Mouse (Mus musculus) E14TG2a.4 (cell line): ENCODE measurements at regions not wholly inside any gene's neighbourhood (a gene's known extent, or its start where the extent isn't known, plus 50 kb on each side); places are given as distances from the start of the nearest gene placed in this dataset.
"Not testable (repeated sequence)": the region's sequence is repeated elsewhere in the genome, so short reads cannot be mapped to it uniquely, and the experiment has no call there.

ENCODE experiments used
- H3K27me3 ChIP-seq: 2 replicates; pipeline ENCODE4 v1.6.1; 2014; ENCODE audit warnings: low read length, control low read depth; ENCODE audit not compliant: insufficient read depth
- H3K36me3 ChIP-seq: 2 replicates; pipeline ENCODE4 v1.6.1; 2014; ENCODE audit warnings: low read length, control low read depth; ENCODE audit not compliant: insufficient read depth
- H3K4me1 ChIP-seq: replicated peaks from 2 replicates; pipeline ENCODE4 v1.6.1; 2014; ENCODE audit warnings: low read depth, low read length, control low read depth
- H3K4me3 ChIP-seq: replicated peaks from 2 replicates; pipeline ENCODE4 v1.5.1; 2014; ENCODE audit warnings: mild to moderate bottlenecking, low read length
- H3K9me3 ChIP-seq: 2 replicates; pipeline ENCODE4 v1.6.1; 2014; ENCODE audit warnings: low read length, control low read depth
- CTCF ChIP-seq: conservative IDR thresholded peaks from 2 replicates; pipeline ENCODE4 v1.5.1; 2014; ENCODE audit warnings: low read length
- NANOG ChIP-seq: IDR thresholded peaks from 2 replicates; pipeline ENCODE4 v1.6.1; 2014; ENCODE audit warnings: borderline replicate concordance, low read length, mixed read lengths
- POU5F1 ChIP-seq: IDR thresholded peaks from 2 replicates; pipeline ENCODE4 v1.6.1; 2014; ENCODE audit warnings: low read length, borderline replicate concordance

- no peaks in the 10 kb centered on the region for H3K4me1 ChIP-seq
- H3K27me3 ChIP-seq = no peaks in the 10 kb centered on the region
- H3K9me3 ChIP-seq = no peaks in the 10 kb centered on the region
- H3K36me3 ChIP-seq = no peaks in the 10 kb centered on the region
- TF ChIP-seq CTCF (peak; percentile 28), NANOG (no peak), POU5F1 (no peak)
- no peak overlapping the region for H3K4me3 ChIP-seq
Measured at GRCm38 (mm10) chr2:107945837-107946451, 655.5 kb downstream of the Kcna4 start.

- not testable (repeated sequence) for H3K27me3 ChIP-seq, H3K4me1 ChIP-seq, H3K4me3 ChIP-seq, H3K36me3 ChIP-seq
- H3K9me3 ChIP-seq = peaks cover 47% of the 10 kb centered on the region
Measured at GRCm38 (mm10) chr2:107955608-107956127, 665.2 kb downstream of the Kcna4 start.

DNA sequence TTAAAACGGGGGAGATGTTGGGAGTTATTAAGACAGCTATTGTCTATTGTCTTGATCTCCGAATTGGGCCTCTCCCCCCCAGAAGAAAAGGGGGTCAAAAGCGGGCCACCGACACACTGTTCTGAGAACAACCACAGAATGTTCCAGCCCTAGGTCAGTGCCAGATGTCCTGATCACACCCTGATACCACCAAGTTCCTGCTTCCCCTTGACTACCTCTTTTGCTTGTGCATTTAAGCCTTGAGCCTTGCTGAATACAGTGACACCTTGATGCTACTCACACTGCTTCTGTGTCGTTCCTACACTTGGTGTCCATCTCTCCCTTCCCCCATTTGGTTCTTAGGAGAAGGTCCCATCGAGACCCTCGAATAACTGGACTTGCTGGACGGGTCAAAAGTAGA lies 673.5 kb downstream of the Kcna4 start:
- not testable (repeated sequence) for H3K27me3 ChIP-seq, H3K4me1 ChIP-seq, H3K4me3 ChIP-seq, H3K36me3 ChIP-seq
- peaks cover 24% of the 10 kb centered on the region for H3K9me3 ChIP-seq

DNA sequence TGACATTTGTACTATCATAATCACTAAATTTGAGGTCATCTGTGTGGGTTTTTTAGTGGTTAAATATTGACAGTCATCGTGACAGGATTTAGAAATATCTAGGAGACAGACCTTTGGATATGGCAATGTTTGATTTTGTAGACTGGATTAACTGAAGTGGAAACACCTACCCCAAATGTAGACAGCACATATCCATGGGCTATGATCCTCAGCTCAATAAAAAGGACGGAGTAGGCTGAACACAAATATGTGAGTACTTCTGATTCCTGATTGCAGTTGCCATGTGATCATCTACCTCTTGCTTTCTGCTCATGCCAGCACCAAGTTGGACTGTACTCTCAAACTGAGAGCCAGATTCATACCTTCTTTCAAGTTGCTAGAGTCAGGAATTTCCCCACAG lies 674.4 kb downstream of the Kcna4 start:
- Histone ChIP-seq H3K9me3 (peaks cover 15% of the 10 kb centered on the region), H3K4me1 (no peaks in the 10 kb centered on the region), H3K27me3 (no peaks in the 10 kb centered on the region), H3K4me3 (no peak overlapping the region), H3K36me3 (no peaks in the 10 kb centered on the region)
- TF ChIP-seq CTCF (no peak), POU5F1 (no peak), NANOG (no peak)

GRCm38 (mm10) chr2:107965336-107966306 lies 675.2 kb downstream of the Kcna4 start:
- no peak for TF ChIP-seq CTCF
- no peak for TF ChIP-seq POU5F1
- TF ChIP-seq NANOG = no peak
- H3K27me3 ChIP-seq = no peaks in the 10 kb centered on the region
- no peaks in the 10 kb centered on the region for H3K4me1 ChIP-seq
- H3K36me3 ChIP-seq = no peaks in the 10 kb centered on the region
- H3K4me3 ChIP-seq = no peak overlapping the region
- H3K9me3 ChIP-seq = peaks cover 12% of the 10 kb centered on the region

DNA sequence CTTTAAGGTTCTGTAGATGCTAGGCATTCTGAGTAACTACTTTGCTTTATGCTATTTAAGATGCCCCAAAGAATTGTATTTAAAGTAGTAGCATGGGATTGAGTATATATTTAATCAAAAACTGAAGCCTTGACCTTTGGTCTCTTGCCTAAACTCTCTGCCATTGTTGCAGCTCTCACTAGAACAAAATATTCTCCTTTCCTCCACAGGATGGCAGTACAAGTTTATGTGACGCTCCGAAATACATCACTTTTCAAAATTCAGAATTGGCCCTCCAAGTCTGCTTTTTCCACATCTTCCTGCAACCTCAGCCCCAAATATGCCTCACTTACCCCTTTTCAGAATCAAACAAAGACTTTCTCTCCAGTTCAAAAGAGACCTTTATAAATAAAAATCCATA lies 678.1 kb downstream of the Kcna4 start:
- no peaks in the 10 kb centered on the region for H3K27me3 ChIP-seq
- no peaks in the 10 kb centered on the region for H3K4me1 ChIP-seq
- no peak overlapping the region for H3K4me3 ChIP-seq
- H3K36me3 ChIP-seq = no peaks in the 10 kb centered on the region
- TF ChIP-seq POU5F1 (no peak), CTCF (no peak), NANOG (no peak)
- H3K9me3 ChIP-seq = peaks cover 2% of the 10 kb centered on the region

DNA sequence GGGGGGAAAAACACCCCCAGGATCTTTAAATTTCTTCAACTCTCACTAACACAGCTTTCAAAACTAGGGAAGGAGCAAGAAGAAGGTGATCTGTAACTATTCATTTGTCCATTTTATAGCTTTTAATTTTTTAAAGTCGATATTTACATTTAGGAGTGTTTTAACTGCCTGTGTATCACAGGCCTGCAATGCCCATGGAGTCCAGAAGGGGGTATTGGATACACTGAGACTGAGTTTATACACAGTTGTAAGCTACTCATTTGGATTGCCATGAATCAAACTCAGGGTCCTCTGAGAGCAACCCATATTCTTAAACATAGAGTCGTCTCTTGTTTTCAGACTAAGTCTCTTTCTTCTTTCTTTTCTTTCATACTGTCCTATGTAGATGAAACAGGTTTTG lies 679.1 kb downstream of the Kcna4 start:
- no peaks in the 10 kb centered on the region for H3K36me3 ChIP-seq

DNA sequence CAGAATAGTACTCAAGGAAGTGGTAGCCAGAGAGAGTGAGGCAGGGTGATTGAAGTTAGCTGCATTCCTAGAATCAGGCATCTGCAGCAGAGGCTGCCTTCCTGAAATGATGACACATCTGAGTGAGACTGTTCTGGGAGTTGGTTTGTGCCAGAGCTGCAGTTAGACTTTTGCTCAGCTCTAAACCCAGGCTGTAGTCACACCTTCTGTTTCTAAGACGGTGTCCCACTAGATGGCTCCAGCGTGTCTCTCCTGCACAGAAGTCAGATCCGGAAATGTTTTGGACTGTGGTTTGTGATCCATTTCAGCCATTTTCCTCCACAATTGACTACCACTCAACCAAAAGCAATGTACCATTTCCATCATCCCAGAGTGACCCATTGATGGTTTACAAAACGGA lies 683.1 kb downstream of the Kcna4 start:
- Histone ChIP-seq H3K4me3 (no peak overlapping the region), H3K4me1 (no peaks in the 10 kb centered on the region), H3K9me3 (peaks cover 7% of the 10 kb centered on the region), H3K36me3 (no peaks in the 10 kb centered on the region), H3K27me3 (no peaks in the 10 kb centered on the region)
- no peak for TF ChIP-seq CTCF
- no peak for TF ChIP-seq NANOG
- TF ChIP-seq POU5F1 = no peak

More for the DNA sequence above, 679.1 kb downstream of the Kcna4 start:
- no peaks in the 10 kb centered on the region for H3K9me3 ChIP-seq
- H3K27me3 ChIP-seq = no peaks in the 10 kb centered on the region
- no peaks in the 10 kb centered on the region for H3K4me1 ChIP-seq
- H3K4me3 ChIP-seq = no peak overlapping the region
- TF ChIP-seq NANOG (no peak), CTCF (peak; percentile 59), POU5F1 (no peak)

DNA sequence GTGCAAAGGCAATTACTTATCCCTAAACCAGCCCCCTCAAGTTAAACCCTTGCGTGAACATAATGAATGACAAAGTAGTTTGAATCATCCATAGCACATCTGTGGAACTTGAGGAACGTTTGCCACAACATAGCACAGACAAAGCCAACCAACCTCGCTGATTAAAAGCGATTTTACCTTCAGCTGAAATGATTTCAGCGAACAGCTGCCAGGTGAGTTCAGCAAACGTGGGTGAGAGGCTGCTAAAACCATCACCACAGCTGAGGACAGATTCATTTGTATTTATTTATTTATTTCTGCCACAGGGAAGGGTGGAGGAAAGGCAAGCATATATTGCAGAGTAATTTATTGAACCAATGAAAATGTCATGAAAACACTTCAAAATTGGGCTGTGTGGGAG lies 704.4 kb downstream of the Kcna4 start:
- Histone ChIP-seq H3K4me3 (no peak overlapping the region), H3K9me3 (no peaks in the 10 kb centered on the region), H3K36me3 (no peaks in the 10 kb centered on the region), H3K4me1 (no peaks in the 10 kb centered on the region), H3K27me3 (no peaks in the 10 kb centered on the region)
- no peak for TF ChIP-seq NANOG
- TF ChIP-seq CTCF = no peak
- no peak for TF ChIP-seq POU5F1
